Mouse (Mus musculus) lung, embryonic 15.5 days (tissue): ENCODE results near the gene Prkn. TPM values are rescaled to one million over a fixed set of nuclear protein-coding genes. Genes with fewer than 3 reads are reported as not detected.

Source experiments
- ATAC-seq: fragments of 200-750 bp; cut with Nextera tagmentation; 2 replicates; pipeline ENCODE4 v1.8.0; 2017; ENCODE audit warnings: moderate number of reproducible peaks, borderline replicate concordance; ENCODE audit not compliant: low FRiP score, low TSS enrichment; ENCODE audit errors: extremely low read depth
- H3K27ac ChIP-seq: fragments of 300-500 bp; sonication (generic); 2 replicates; pipeline ENCODE4 v1.5.1; 2015; ENCODE audit warnings: moderate library complexity, mild to moderate bottlenecking, inconsistent platforms
- H3K27me3 ChIP-seq: fragments of 300-500 bp; sonication (generic); 2 replicates; pipeline ENCODE4 v1.6.1; 2015; ENCODE audit warnings: inconsistent platforms
- H3K36me3 ChIP-seq: fragments of 300-500 bp; sonication (generic); 2 replicates; pipeline ENCODE4 v1.6.1; 2015; ENCODE audit warnings: inconsistent platforms
- H3K4me1 ChIP-seq: fragments of 300-500 bp; sonication (generic); 2 replicates; pipeline ENCODE4 v1.6.1; 2015; ENCODE audit warnings: inconsistent platforms
- H3K4me2 ChIP-seq: fragments of 300-500 bp; sonication (generic); 2 replicates; pipeline ENCODE4 v1.6.1; 2015; ENCODE audit warnings: inconsistent platforms, mild to moderate bottlenecking, moderate library complexity
- H3K4me3 ChIP-seq: fragments of 300-500 bp; sonication (generic); 2 replicates; pipeline ENCODE4 v1.5.1; 2015; ENCODE audit warnings: mild to moderate bottlenecking, inconsistent platforms
- H3K9ac ChIP-seq: fragments of 300-500 bp; sonication (generic); 2 replicates; pipeline ENCODE4 v1.6.1; 2015; ENCODE audit warnings: inconsistent platforms
- H3K9me3 ChIP-seq: fragments of 300-500 bp; sonication (generic); 2 replicates; pipeline ENCODE4 v1.6.1; 2016; ENCODE audit warnings: inconsistent platforms
- WGBS: fragments of 180-500 bp; shearing (Covaris S2); methylation state at CpG from one replicate; pipeline ENCODE4 v1.1.7; 2015; 5-methylcytosine and 5-hydroxymethylcytosine counted together
- polyA plus RNA-seq: library from polyadenylated mRNA; unstranded; fragments of >200 nt; fragmentation: Nextera tagmentation; extraction: Ambion mirVana; gene quantifications from 2 replicates; pipeline ENCODE4 v1.2.1, GENCODE M21; 2015

Prkn gene
- polyA plus RNA-seq, 1 experiment from 2014 or later, result 0.90 TPM

DNA sequence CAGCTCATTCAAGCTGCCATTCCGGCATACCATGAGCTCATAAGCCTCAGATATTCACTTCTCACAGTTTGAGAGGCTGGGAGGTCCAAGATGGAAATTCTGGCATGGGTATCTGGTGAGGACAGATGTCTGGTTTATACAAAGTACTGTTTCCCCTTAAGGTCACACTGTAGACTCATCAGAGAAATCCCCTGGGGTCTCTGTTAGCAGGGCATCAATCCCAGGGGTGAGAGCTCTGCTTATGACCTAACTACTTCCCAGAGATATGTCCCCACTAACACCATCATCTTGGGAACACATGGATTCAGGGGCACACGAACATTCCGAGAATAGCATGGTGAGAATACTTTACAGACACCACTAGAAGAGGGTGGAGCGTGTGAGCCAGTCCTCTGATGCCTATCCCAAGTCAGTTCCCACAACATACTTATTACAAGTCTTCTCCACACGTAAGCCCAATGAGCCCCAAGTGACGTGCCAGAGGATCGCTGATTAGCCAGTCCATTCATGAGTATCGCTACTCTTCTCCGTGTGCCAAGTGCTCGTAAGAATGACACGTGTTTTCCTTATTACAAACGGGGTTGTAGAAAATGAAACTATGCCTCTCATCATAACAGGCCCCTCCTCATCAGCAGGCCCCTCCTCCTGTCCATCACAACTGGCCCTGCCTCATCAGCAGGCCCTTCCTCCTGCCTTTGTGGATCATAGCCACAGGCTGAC is 895.1 kb downstream of the Prkn start:
- Histone ChIP-seq H3K27ac (no peak overlapping the region), H3K36me3 (no peaks in the 10 kb centered on the region), H3K4me3 (no peak overlapping the region), H3K4me2 (no peak overlapping the region), H3K9ac (no peak overlapping the region), H3K27me3 (no peaks in the 10 kb centered on the region), H3K9me3 (no peaks in the 10 kb centered on the region), H3K4me1 (no peaks in the 10 kb centered on the region)
- no peak for ATAC-seq
- 72% methylated on average over 12 of the region's 12 CpGs for whole genome bisulfite sequencing

DNA sequence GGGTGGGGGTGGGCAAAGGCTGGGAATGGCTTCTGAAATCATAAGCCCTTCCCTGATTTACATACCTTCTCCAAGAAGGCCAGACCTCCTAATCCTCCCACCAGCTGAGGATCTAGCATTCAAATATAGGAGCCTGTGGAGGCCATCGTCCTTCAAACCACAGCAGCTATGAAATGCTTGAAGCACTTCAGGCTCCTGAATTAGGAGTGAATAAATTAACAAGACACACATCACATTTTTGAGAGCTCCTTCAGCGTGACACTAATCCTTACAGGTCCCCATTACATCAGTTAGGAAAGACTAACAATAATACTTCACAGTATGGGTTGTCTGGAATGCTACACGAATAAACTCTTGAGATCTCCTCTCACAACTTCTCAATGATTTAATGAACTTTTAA is 896.3 kb downstream of the Prkn start:
- H3K9ac ChIP-seq, result no peak overlapping the region
- H3K36me3 ChIP-seq, result no peaks in the 10 kb centered on the region
- no peak overlapping the region for H3K27ac ChIP-seq
- no peak for ATAC-seq
- H3K9me3 ChIP-seq, result no peaks in the 10 kb centered on the region
- 60% methylated on average over 3 of the region's 3 CpGs for WGBS
- no peak overlapping the region for H3K4me2 ChIP-seq
- no peak overlapping the region for H3K4me3 ChIP-seq
- no peaks in the 10 kb centered on the region for H3K4me1 ChIP-seq
- no peaks in the 10 kb centered on the region for H3K27me3 ChIP-seq

DNA sequence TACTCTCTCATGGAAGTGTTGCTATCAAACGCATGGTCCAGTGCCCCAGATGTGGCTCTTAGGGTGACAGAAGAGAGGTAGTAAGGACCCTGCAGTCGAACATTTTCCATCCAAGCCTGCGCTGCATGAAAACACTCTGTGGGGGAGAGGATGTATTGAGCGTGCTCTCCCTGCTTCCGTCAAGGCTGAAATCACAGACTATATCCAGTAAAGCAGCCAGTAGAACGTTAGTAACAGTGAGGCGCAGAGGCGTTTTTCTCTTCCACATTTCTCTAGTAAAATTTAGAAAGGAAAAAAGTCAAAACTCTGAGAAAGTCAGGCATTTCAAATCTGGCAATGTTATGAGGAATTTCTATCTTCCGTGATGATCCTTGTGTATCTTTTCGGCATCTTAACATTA is 897.7 kb downstream of the Prkn start:
- Histone ChIP-seq H3K9ac (no peak overlapping the region), H3K9me3 (no peaks in the 10 kb centered on the region), H3K4me1 (no peaks in the 10 kb centered on the region), H3K27ac (no peak overlapping the region), H3K36me3 (no peaks in the 10 kb centered on the region), H3K4me2 (no peak overlapping the region), H3K4me3 (no peak overlapping the region), H3K27me3 (no peaks in the 10 kb centered on the region)
- no peak for ATAC-seq
- WGBS, result 93% methylated on average over 10 of the region's 10 CpGs

DNA sequence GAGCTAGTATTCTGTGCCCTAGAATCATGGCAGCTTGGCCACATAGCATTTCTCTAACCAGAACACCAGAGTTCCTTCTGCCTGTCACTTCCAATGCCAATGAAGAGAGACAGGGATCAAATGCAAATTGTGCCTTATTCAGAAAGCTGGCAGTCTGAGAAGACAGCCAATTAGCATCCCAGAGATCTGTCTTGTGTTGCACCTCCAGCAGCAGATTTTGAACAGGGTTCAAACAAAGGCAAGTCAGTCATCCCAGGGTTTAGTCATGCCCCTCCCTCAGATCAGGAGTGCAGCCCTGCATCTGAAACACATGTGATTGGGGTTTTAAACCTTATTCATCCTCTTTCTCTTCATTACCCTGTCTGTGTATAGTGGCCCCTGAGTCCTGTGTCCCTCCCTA is 900.5 kb downstream of the Prkn start:
- no peak for ATAC-seq
- Histone ChIP-seq H3K9ac (no peak overlapping the region), H3K36me3 (no peaks in the 10 kb centered on the region), H3K4me1 (no peaks in the 10 kb centered on the region), H3K4me3 (no peak overlapping the region), H3K27me3 (no peaks in the 10 kb centered on the region), H3K4me2 (no peak overlapping the region), H3K9me3 (no peaks in the 10 kb centered on the region), H3K27ac (no peak overlapping the region)

DNA sequence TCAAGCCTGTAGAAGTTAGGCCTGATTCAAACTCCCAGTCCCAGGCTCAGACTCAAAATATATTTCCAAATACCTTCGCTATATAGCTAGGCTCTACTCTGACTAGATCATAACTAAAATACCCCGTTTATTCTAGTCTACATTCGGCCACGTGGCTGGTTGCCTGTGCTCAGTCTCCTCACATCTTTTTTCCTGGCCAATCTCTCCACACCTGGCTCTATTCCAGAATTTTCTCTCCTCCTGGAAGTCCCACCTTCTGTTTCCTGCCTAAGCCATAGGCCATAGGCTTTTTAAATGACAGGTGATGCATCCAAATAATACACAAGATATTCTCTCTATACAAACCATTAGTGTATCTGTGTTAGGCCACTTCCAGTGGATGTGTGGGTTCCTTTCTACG is 901.0 kb downstream of the Prkn start:
- Histone ChIP-seq H3K27me3 (no peaks in the 10 kb centered on the region), H3K9ac (no peak overlapping the region), H3K9me3 (no peaks in the 10 kb centered on the region), H3K27ac (no peak overlapping the region), H3K4me3 (no peak overlapping the region), H3K4me1 (no peaks in the 10 kb centered on the region), H3K4me2 (no peak overlapping the region), H3K36me3 (no peaks in the 10 kb centered on the region)
- whole genome bisulfite sequencing, result 84% methylated on average over 5 of the region's 5 CpGs
- no peak for ATAC-seq

DNA sequence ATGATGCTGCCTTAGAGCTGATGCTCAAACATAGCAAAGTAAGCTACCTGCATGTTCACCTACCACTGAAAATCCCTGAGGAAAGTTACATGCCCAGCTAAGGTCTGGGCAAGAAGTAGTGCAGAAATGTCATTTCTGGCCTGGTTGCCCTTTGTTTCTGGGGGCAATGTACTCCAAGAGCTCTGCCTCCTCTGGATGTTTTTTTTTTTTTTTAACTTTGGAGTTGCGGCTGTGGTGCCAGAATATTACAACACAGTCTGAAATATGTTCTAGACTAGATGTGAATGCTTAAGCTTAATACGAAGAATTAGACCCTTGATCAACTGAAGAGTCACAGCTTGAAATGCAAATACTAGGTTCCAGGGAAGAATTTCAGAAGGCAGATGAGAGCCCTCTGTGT is 911.1 kb downstream of the Prkn start:
- Histone ChIP-seq H3K36me3 (no peaks in the 10 kb centered on the region), H3K27ac (no peak overlapping the region), H3K4me2 (no peak overlapping the region), H3K4me1 (no peaks in the 10 kb centered on the region), H3K4me3 (no peak overlapping the region), H3K27me3 (no peaks in the 10 kb centered on the region), H3K9me3 (no peaks in the 10 kb centered on the region), H3K9ac (no peak overlapping the region)
- no peak for ATAC-seq
- WGBS, result 74% methylated on average over 2 of the region's 2 CpGs

DNA sequence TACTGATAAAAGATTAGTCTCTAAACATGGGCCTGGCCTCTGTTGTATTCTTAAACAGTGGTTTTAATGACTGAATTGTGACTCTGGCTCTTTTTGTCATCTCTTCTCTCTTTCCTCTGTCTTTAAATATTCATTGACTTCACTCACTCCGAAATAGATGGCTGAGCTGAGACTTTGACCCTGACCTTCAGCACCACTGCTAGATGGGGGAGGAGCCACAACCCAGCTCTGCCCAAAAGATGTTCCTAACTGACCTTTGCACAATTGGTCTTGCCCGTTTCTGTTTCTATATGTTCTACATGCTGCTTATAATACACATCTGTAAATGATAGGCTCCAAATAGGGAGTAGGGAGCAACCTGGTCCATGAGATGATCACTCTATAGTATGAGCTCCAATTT is 912.5 kb downstream of the Prkn start:
- no peak for ATAC-seq
- Histone ChIP-seq H3K4me2 (no peak overlapping the region), H3K9ac (no peak overlapping the region), H3K9me3 (no peaks in the 10 kb centered on the region), H3K27ac (no peak overlapping the region), H3K4me1 (no peaks in the 10 kb centered on the region), H3K27me3 (no peaks in the 10 kb centered on the region), H3K36me3 (no peaks in the 10 kb centered on the region), H3K4me3 (no peak overlapping the region)
- WGBS, result 38% methylated on average over 2 of the region's 2 CpGs

DNA sequence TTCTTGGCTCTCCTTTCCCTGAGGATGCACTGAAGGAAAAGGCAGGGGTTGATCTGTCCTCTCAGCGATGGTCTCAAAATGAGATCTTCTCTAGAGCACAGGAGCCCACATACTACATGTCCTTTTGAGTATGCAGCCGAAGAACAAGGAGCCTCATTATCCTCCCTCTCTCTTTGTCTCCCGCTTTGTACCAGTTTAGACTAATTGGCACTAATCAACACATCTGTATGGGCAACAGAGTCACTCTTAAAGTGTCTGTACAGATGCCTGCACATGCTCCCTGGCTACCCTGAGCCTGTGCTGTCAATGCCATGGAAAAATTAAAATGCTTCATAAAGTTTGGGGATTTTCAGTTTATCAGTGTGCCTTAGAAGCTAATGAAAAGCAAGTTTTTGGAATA is 924.9 kb downstream of the Prkn start:
- H3K27me3 ChIP-seq, result no peaks in the 10 kb centered on the region
- no peak overlapping the region for H3K9ac ChIP-seq
- no peak for ATAC-seq
- H3K4me3 ChIP-seq, result no peak overlapping the region
- no peak overlapping the region for H3K27ac ChIP-seq
- no peaks in the 10 kb centered on the region for H3K9me3 ChIP-seq
- WGBS, result 77% methylated on average over 3 of the region's 3 CpGs
- H3K36me3 ChIP-seq, result no peaks in the 10 kb centered on the region
- no peak overlapping the region for H3K4me2 ChIP-seq
- H3K4me1 ChIP-seq, result no peaks in the 10 kb centered on the region

DNA sequence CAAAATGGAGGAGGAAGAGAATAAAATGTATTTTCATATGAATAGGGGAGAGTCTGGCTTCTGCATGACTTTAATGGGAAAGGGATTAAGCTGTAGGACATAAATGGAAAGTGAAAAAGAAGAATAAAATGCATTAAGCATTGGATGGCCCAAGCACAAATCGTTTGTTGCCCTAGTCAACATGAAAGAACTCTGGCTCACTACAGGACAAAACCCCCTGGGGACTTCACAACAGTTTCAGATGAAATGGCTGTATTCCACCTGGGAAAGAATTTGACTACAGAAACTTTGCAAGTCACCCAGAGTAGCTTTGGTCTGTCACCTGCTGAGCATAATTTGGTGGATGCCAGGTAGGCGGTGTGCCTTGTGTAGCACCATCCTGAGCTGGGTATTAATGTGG is 925.4 kb downstream of the Prkn start:
- no peaks in the 10 kb centered on the region for H3K4me1 ChIP-seq
- H3K9me3 ChIP-seq, result no peaks in the 10 kb centered on the region
- H3K36me3 ChIP-seq, result no peaks in the 10 kb centered on the region
- ATAC-seq, result no peak
- no peak overlapping the region for H3K4me2 ChIP-seq
- WGBS, result 48% methylated on average over 2 of the region's 2 CpGs
- no peak overlapping the region for H3K9ac ChIP-seq
- no peak overlapping the region for H3K4me3 ChIP-seq
- H3K27ac ChIP-seq, result no peak overlapping the region
- no peaks in the 10 kb centered on the region for H3K27me3 ChIP-seq

DNA sequence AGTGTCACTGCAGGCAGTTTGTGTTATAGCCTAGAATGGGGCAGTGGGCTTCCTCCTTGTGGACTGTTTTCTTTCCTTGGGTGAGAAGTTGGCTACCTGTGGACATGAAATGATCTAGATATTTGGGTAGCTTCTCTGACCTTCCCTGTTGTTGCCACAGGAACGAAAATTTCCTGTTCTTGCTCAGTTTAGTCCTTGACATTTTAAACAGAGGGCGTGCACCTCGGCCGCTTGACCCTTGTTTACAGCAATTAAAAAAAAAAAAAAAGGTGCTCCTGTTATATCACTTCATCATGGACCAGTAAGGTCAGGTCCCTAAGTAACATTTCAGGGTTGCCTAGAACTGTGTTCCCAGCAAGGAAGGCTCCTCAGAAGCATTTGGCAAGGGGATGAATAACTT is 927.1 kb downstream of the Prkn start:
- H3K4me1 ChIP-seq, result no peaks in the 10 kb centered on the region
- no peak overlapping the region for H3K4me3 ChIP-seq
- H3K9ac ChIP-seq, result no peak overlapping the region
- ATAC-seq, result no peak
- no peaks in the 10 kb centered on the region for H3K36me3 ChIP-seq
- H3K27ac ChIP-seq, result no peak overlapping the region
- WGBS, result 64% methylated on average over 4 of the region's 4 CpGs
- H3K4me2 ChIP-seq, result no peak overlapping the region
- H3K9me3 ChIP-seq, result no peaks in the 10 kb centered on the region
- no peaks in the 10 kb centered on the region for H3K27me3 ChIP-seq

DNA sequence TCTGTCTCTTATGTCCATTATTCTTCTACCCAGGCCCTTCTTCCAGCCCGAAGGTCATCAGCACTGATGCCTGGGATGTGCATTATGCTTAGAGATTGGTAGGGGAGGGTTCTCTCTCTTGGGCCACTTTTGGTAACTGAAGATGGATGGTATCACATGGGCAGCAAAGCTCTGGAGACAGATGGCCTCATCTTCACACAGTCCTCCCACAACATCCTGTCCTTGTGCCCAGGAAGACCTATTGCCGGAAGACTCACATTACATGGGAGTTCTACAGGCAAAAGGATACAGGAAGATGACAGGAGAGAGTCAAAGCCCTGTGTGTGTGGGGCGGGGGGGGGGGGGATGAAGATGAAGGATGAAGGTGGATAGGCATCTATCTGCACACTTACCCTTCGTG is 928.2 kb downstream of the Prkn start:
- H3K9ac ChIP-seq, result no peak overlapping the region
- no peaks in the 10 kb centered on the region for H3K4me1 ChIP-seq
- H3K27ac ChIP-seq, result no peak overlapping the region
- no peak for ATAC-seq
- 81% methylated on average over 4 of the region's 4 CpGs for WGBS
- no peaks in the 10 kb centered on the region for H3K27me3 ChIP-seq
- no peak overlapping the region for H3K4me2 ChIP-seq
- no peaks in the 10 kb centered on the region for H3K9me3 ChIP-seq
- H3K4me3 ChIP-seq, result no peak overlapping the region
- no peaks in the 10 kb centered on the region for H3K36me3 ChIP-seq

DNA sequence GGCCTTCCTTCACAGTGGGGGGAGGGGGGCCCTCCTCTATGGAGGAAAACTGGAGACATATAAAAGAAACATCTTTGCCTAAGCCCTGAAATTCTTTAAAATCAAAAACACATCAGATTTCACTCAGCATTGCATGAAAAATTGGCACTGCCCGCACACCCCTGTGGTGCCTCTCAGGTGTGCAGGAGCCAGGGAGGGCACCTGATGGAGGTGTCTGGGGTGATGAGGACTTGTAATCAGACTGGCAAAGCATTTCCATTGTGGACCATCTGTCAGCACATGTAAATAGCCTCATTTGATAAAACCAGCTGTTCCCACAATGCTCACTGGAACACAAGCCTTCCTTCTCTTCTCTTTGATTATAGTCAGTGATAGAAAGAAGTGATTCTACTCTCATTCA is 928.8 kb downstream of the Prkn start:
- no peaks in the 10 kb centered on the region for H3K27me3 ChIP-seq
- no peaks in the 10 kb centered on the region for H3K36me3 ChIP-seq
- H3K9me3 ChIP-seq, result no peaks in the 10 kb centered on the region
- H3K27ac ChIP-seq, result no peak overlapping the region
- no peak for ATAC-seq
- H3K4me3 ChIP-seq, result no peak overlapping the region
- no peaks in the 10 kb centered on the region for H3K4me1 ChIP-seq
- H3K4me2 ChIP-seq, result no peak overlapping the region
- WGBS, result 84% methylated on average over 1 of the region's 1 CpGs
- H3K9ac ChIP-seq, result no peak overlapping the region

DNA sequence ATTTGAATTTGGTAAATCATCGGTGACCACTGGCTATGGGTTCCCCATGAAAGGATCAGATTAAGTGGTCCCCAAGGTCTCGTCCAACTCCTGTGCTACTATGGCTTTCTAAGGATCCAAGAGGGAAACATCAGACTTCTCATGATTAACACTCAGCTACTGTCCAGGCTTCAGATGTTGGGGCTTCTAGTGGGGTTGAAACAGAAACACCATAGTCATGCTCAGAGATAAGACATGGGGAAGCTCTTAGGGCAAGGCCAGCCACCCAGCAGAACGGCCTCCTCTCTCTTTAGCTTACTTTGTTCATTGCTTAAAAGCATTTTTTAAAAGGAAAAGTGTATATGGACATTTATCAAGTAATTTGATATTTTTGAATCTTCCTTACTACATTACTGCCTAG is 929.3 kb downstream of the Prkn start:
- H3K27ac ChIP-seq, result no peak overlapping the region
- no peaks in the 10 kb centered on the region for H3K27me3 ChIP-seq
- 67% methylated on average over 3 of the region's 3 CpGs for WGBS
- H3K4me2 ChIP-seq, result no peak overlapping the region
- H3K4me3 ChIP-seq, result no peak overlapping the region
- H3K9me3 ChIP-seq, result no peaks in the 10 kb centered on the region
- no peak overlapping the region for H3K9ac ChIP-seq
- ATAC-seq, result no peak
- H3K36me3 ChIP-seq, result no peaks in the 10 kb centered on the region
- H3K4me1 ChIP-seq, result no peaks in the 10 kb centered on the region
